Mouse (Mus musculus): ENCODE results near the gene Lamtor2. TPM values are rescaled to one million over a fixed set of nuclear protein-coding genes. Genes with fewer than 3 reads are reported as not detected.

Gene Lamtor2
- polyA plus RNA-seq, 1 experiment from 2014 or later: 134 TPM

- Histone ChIP-seq H3K27me3 (peaks cover 17% of the 10 kb centered on the region), H3K4me1 (replicated peaks) (peaks cover 47% of the 10 kb centered on the region), H3K4me3 (replicated peaks) (peak overlapping the region; percentile 68), H3K27ac (0 out of 2 replicates have a peak overlapping the region, but pooled peaks have one; percentile 0), H3K4me2 (peak overlapping the region; percentile 100), H3K9ac (replicated peaks) (0 out of 2 replicates have a peak overlapping the region, but pooled peaks have one; percentile 12), H3K9me3 (no peaks in the 10 kb centered on the region), H3K36me3 (no peaks in the 10 kb centered on the region)
- WGBS: 58% methylated on average over 6 of the region's 6 CpGs
- ATAC-seq (ENCODE audit: insufficient number of reproducible peaks, insufficient read depth, low FRiP score, low TSS enrichment, low read depth): no peak
Measured at GRCm38 (mm10) chr3:88501366-88502030, 51.4 kb downstream of the Lamtor2 start.

DNA sequence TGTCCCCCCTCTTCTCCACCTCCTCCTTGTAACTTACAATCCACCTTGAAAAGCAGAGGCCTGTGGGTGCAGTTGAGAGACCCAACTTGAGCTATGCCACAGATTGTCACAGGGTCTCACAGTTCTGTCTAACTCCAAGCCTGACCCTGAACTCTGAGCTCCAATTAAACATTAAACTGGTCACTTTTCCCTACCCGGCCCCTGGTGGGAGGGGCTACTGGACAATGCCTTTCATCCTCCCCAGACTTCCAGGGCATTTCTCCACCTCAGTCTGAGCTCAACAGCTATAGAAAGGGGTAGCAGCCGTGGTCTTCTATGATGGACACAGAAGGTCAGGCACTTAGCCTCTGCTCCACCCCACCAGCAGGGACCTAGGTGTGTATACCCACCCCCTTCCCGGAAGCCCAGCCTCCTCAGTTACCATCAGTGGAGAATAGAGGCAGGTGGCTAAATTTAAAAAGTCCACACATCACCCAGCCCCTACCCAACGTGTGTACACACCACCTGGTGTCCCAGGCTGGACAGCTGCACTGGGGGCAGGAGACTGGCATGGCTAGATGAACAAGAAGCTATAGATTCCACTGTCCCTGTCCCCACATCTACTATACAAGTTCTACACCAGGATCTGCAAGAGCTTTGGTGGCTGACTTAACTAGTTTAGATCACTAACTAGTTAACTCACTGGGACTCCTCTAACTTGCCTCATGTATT is 52.1 kb downstream of the Lamtor2 start:
- H3K36me3 ChIP-seq: no peaks in the 10 kb centered on the region
- no peak overlapping the region for H3K9ac ChIP-seq (replicated peaks)
- 0 out of 2 replicates have a peak overlapping the region, but pooled peaks have one; percentile 68 for H3K4me3 ChIP-seq (replicated peaks)
- no peak overlapping the region for H3K27ac ChIP-seq
- no peaks in the 10 kb centered on the region for H3K9me3 ChIP-seq
- ATAC-seq (ENCODE audit: insufficient number of reproducible peaks, insufficient read depth, low FRiP score, low TSS enrichment, low read depth): no peak
- 55% methylated on average over 4 of the region's 4 CpGs for WGBS
- H3K4me1 ChIP-seq (replicated peaks): peaks cover 43% of the 10 kb centered on the region
- peak overlapping the region; percentile 100 for H3K4me2 ChIP-seq
- peaks cover 17% of the 10 kb centered on the region for H3K27me3 ChIP-seq

GRCm38 (mm10) chr3:88500087-88500486 is 52.8 kb downstream of the Lamtor2 start:
- peaks cover 17% of the 10 kb centered on the region for H3K27me3 ChIP-seq
- H3K9me3 ChIP-seq: no peaks in the 10 kb centered on the region
- no peak overlapping the region for H3K4me2 ChIP-seq
- no peak overlapping the region for H3K9ac ChIP-seq (replicated peaks)
- H3K27ac ChIP-seq: no peak overlapping the region
- 82% methylated on average over 7 of the region's 7 CpGs for WGBS
- H3K36me3 ChIP-seq: no peaks in the 10 kb centered on the region
- peaks cover 40% of the 10 kb centered on the region for H3K4me1 ChIP-seq (replicated peaks)
- no peak overlapping the region for H3K4me3 ChIP-seq (replicated peaks)
- ATAC-seq (ENCODE audit: insufficient number of reproducible peaks, insufficient read depth, low FRiP score, low TSS enrichment, low read depth): no peak

MicroRNAs encoded within 50 kb of the gene (microRNA counts, 519-probe panel; counts per million panel counts)
- microRNA mmu-miR-1905: not detected

Small RNAs within 50 kb of the gene (microRNA-seq; reads per million reads assigned to microRNA genes)
- gene Mir1905: not detected

Other genes with a start within 250 kb of the Lamtor2 start
- 143 and 164 TPM in 2 replicates for gene Glmp, start 228.1 kb downstream of the Lamtor2 start, polyA plus RNA-seq (2016; fragmentation: Nextera tagmentation; extraction: Ambion mirVana)
- 2.6 and 2.9 TPM in 2 replicates for gene Tmem79, start 216.9 kb downstream of the Lamtor2 start, polyA plus RNA-seq (2016; fragmentation: Nextera tagmentation; extraction: Ambion mirVana)
- 69.2 and 74.4 TPM in 2 replicates for gene Smg5, start 216.8 kb downstream of the Lamtor2 start, polyA plus RNA-seq (2016; fragmentation: Nextera tagmentation; extraction: Ambion mirVana)
- 2.8 and 3.2 TPM in 2 replicates for gene Paqr6, start 188.5 kb downstream of the Lamtor2 start, polyA plus RNA-seq (2016; fragmentation: Nextera tagmentation; extraction: Ambion mirVana)
- gene Bglap3, start 180.3 kb downstream of the Lamtor2 start, polyA plus RNA-seq (2016; fragmentation: Nextera tagmentation; extraction: Ambion mirVana): 0.10 and 0.29 TPM in 2 replicates
- not detected in 2 replicates for gene Bglap2, start 174.4 kb downstream of the Lamtor2 start, polyA plus RNA-seq (2016; fragmentation: Nextera tagmentation; extraction: Ambion mirVana)
- gene Bglap, start 168.6 kb downstream of the Lamtor2 start, polyA plus RNA-seq (2016; fragmentation: Nextera tagmentation; extraction: Ambion mirVana): not detected in 2 replicates
- 149 and 151 TPM in 2 replicates for gene Pmf1, start 142.7 kb downstream of the Lamtor2 start, polyA plus RNA-seq (2016; fragmentation: Nextera tagmentation; extraction: Ambion mirVana)
- 13.7 and 16.2 TPM in 2 replicates for gene Slc25a44, start 127.9 kb downstream of the Lamtor2 start, polyA plus RNA-seq (2016; fragmentation: Nextera tagmentation; extraction: Ambion mirVana)
- 8.0 and 8.3 TPM in 2 replicates for gene Sema4a, start 91.9 kb downstream of the Lamtor2 start, polyA plus RNA-seq (2016; fragmentation: Nextera tagmentation; extraction: Ambion mirVana)
- 51.8 and 56.4 TPM in 2 replicates for gene Lmna, start 43.1 kb downstream of the Lamtor2 start, polyA plus RNA-seq (2016; fragmentation: Nextera tagmentation; extraction: Ambion mirVana)
- gene Mex3a, start 20.7 kb downstream of the Lamtor2 start, polyA plus RNA-seq (2016; fragmentation: Nextera tagmentation; extraction: Ambion mirVana): 37.4 and 38.0 TPM in 2 replicates
- gene Rab25, start 4.8 kb downstream of the Lamtor2 start, polyA plus RNA-seq (2016; fragmentation: Nextera tagmentation; extraction: Ambion mirVana): 2.6 and 3.5 TPM in 2 replicates
- 62.6 and 67.0 TPM in 2 replicates for gene Ubqln4, start 684 bp upstream of the Lamtor2 start, polyA plus RNA-seq (2016; fragmentation: Nextera tagmentation; extraction: Ambion mirVana)
- gene Ssr2, start 22.8 kb upstream of the Lamtor2 start, polyA plus RNA-seq (2016; fragmentation: Nextera tagmentation; extraction: Ambion mirVana): 184 and 190 TPM in 2 replicates
- gene Arhgef2, start 52.9 kb upstream of the Lamtor2 start, polyA plus RNA-seq (2016; fragmentation: Nextera tagmentation; extraction: Ambion mirVana): 122 and 123 TPM in 2 replicates
- gene Rxfp4, start 100.1 kb upstream of the Lamtor2 start, polyA plus RNA-seq (2016; fragmentation: Nextera tagmentation; extraction: Ambion mirVana): not detected in 2 replicates
- gene Khdc4, start 132.7 kb upstream of the Lamtor2 start, polyA plus RNA-seq (2016; fragmentation: Nextera tagmentation; extraction: Ambion mirVana): 127 and 128 TPM in 2 replicates
- gene Rit1, start 163.8 kb upstream of the Lamtor2 start, polyA plus RNA-seq (2016; fragmentation: Nextera tagmentation; extraction: Ambion mirVana): 39.7 and 41.2 TPM in 2 replicates
- gene Syt11, start 222.1 kb upstream of the Lamtor2 start, polyA plus RNA-seq (2016; fragmentation: Nextera tagmentation; extraction: Ambion mirVana): 32.0 and 36.8 TPM in 2 replicates

Data from limb, embryonic 12.5 days (tissue).